Mouse (Mus musculus): Measurements from ENCODE around the gene Cyb561d2. TPM values are rescaled to one million over a fixed set of nuclear protein-coding genes. Genes with fewer than 3 reads are reported as not detected.

Gene Cyb561d2
- polyA plus RNA-seq, 1 experiment from 2014 or later: 21.0 TPM

DNA sequence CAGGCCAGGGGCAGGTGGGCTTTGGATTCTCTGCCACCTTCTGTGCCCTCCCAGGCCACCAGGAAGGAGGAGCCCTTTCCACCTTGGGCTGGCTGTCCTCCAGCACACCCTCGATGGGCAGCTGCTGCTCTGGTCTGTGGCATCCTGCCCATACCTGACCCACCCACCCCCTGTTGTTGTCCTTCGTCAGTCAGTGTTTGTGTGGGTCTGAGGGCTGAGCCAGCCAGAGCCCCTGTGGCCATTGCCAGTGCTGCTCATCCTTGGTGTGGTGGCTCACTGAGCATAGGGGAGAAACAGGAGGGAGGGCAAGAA, 19.6 kb downstream of the Cyb561d2 start:
- Histone ChIP-seq H3K27ac (peak overlapping the region; percentile 68), H3K4me1 (peaks cover 39% of the 10 kb centered on the region), H3K9me3 (no peaks in the 10 kb centered on the region), H3K4me3 (peak overlapping the region; percentile 37; the same call in 1 of the 2 replicates), H3K27me3 (ENCODE audit: poor library complexity, severe bottlenecking) (peaks cover 68% of the 10 kb centered on the region), H3K36me3 (replicated peaks) (no peaks in the 10 kb centered on the region)
- no peak for DNase-seq (ENCODE audit: extremely low spot score, low spot score)
- 42% methylated on average over 2 of the region's 2 CpGs for WGBS

DNA sequence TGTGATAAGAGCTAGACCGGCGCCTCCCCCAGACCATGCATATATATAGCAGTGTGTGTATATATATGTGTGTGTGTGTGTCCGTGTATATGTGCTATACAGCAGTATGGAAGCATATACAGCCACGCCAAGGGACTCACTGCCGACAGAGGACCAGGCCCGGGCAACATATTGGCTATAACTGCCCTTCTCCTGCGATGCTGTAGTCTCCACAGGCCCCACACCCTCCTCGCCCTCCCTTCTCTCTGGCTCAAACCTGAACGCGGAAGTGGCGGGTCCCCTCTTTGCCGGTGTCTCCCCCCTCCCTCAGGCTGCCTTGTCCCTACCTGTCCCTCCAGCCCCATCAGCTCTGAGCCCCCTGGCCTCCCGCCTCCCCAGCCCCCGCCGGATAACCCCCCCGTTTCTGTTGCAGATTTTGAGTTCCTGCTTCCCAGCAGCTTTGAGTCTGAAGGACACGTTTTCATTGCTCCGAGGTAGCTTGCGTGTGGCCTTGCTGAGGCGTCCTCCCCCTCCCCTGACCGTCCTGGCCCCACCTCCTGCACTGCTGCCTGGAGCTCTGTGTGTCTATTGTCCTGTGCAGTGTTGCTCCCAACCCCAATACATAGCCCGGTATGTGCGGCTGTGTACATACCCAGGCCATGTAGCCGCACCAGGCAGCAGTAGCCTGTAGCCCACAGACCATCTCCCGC, 20.1 kb downstream of the Cyb561d2 start:
- Histone ChIP-seq H3K27ac (peak overlapping the region; percentile 68), H3K9me3 (no peaks in the 10 kb centered on the region), H3K36me3 (replicated peaks) (no peaks in the 10 kb centered on the region), H3K4me1 (peaks cover 34% of the 10 kb centered on the region), H3K4me3 (peak overlapping the region; percentile 37), H3K27me3 (ENCODE audit: poor library complexity, severe bottlenecking) (peaks cover 63% of the 10 kb centered on the region)
- whole genome bisulfite sequencing: 24% methylated on average over 25 of the region's 25 CpGs
- DNase-seq (ENCODE audit: extremely low spot score, low spot score): no peak

DNA sequence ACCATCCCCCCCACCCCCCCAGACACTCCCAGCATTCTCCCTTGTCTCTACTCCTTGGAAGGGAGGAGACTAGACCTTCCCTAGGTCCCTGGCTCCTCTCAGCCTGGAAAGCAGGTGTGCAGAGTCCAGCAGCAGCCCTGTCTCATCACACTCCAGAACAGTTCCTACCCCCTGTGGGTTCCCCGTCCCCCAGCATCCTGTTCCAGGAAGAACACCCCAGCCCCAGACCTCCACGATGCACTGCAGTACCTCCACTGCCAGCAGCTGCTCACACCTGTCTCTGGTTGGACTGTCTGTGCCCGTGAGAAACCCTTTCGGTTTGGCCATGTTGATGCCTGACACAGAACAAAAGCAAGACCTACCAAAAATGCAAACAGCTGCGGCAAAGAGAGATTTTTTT, 20.8 kb downstream of the Cyb561d2 start:
- no peak overlapping the region for H3K27ac ChIP-seq
- peaks cover 56% of the 10 kb centered on the region for H3K27me3 ChIP-seq (ENCODE audit: poor library complexity, severe bottlenecking)
- DNase-seq (ENCODE audit: extremely low spot score, low spot score): no peak
- H3K4me3 ChIP-seq: no peak overlapping the region
- H3K9me3 ChIP-seq: no peaks in the 10 kb centered on the region
- H3K36me3 ChIP-seq (replicated peaks): no peaks in the 10 kb centered on the region
- WGBS: 72% methylated on average over 5 of the region's 5 CpGs
- peaks cover 28% of the 10 kb centered on the region for H3K4me1 ChIP-seq

DNA sequence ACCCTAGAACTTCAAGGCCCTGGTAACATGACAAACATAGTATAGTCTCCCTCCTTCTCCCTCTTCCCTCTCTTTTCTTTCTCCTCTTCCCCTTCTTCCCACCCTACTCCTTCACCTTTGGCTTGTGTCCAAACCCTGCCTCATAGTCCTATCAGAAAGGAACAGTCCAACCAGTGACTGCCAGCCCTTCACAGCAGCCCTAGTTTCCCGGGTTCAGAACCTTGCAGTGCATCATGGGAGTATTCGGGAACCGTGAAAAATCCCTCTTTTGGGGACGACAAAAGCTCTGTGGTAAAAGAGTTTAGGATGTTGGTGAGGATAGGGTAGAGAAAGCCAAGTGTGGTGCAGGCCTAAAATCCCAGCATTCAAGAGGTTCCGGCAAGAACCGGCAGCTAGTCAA, 21.7 kb downstream of the Cyb561d2 start:
- 64% methylated on average over 6 of the region's 6 CpGs for WGBS
- H3K27ac ChIP-seq: no peak overlapping the region

DNA sequence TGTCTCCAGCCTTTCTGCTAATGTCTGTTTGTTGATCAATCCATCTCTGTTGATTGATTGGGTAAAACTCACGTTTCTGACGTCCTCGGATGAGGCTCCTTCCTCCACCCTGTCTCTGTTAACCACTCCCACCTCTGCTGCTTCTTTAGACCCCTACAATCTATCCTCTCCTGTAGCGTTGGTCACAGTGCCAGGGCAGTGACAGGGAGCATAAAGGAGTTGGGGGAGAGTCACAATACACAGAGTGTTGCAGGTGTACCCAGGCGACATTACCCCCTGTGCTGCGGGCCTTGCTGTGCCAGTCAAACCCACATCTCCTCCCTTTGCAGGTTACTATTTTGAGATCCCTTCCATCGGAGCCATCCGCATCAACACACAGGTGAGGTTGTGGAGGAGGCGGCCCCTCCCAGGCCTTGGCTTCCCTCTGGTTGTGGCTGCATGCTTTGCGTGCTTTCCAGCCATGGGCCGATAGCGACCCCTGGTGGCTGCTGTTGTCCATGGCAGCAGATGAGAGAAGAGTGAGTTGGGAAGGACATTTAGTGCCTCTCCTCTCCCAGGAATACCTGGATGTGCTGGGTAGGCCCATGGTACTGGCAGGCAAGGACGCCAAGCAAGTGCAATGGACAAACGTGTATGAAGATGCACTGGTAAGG, 27.6 kb downstream of the Cyb561d2 start:
- H3K27ac ChIP-seq: no peak overlapping the region
- WGBS: 25% methylated on average over 14 of the region's 14 CpGs
- peaks cover 48% of the 10 kb centered on the region for H3K4me1 ChIP-seq

More for the DNA sequence above, 21.7 kb downstream of the Cyb561d2 start:
- H3K36me3 ChIP-seq (replicated peaks): no peaks in the 10 kb centered on the region
- no peak overlapping the region for H3K4me3 ChIP-seq
- H3K4me1 ChIP-seq: peaks cover 24% of the 10 kb centered on the region
- no peaks in the 10 kb centered on the region for H3K9me3 ChIP-seq
- no peak for DNase-seq (ENCODE audit: extremely low spot score, low spot score)
- H3K27me3 ChIP-seq (ENCODE audit: poor library complexity, severe bottlenecking): peaks cover 48% of the 10 kb centered on the region

DNA sequence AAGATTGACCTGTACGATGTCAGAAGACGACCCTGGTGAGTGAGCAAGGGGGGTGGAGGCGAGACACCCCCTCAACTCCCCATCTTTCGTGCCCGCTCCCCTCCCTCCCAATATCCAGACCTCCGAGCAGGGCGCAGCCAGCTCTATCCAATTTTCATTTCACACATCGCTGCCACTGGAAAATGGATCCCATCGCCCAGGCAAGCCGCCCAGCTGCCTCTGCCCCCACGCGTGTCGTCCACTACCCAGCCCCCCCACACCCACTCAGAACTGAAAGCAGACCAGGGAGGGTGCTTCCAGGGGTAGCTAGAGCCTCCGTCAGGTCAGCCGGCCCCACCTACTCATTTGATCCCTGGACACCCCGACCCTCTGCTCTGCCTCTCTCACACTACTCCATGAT, 29.7 kb downstream of the Cyb561d2 start:
- no peaks in the 10 kb centered on the region for H3K9me3 ChIP-seq
- H3K4me1 ChIP-seq: peaks cover 63% of the 10 kb centered on the region
- WGBS: 64% methylated on average over 16 of the region's 16 CpGs
- 0 out of 2 replicates have a peak, but pooled peaks cover 1% of the 10 kb centered on the region for H3K27me3 ChIP-seq (ENCODE audit: poor library complexity, severe bottlenecking)
- H3K4me3 ChIP-seq: no peak overlapping the region
- no peak for DNase-seq (ENCODE audit: extremely low spot score, low spot score)
- peak overlapping the region; percentile 71 for H3K27ac ChIP-seq
- no peaks in the 10 kb centered on the region for H3K36me3 ChIP-seq (replicated peaks)

More for the DNA sequence above, 27.6 kb downstream of the Cyb561d2 start:
- Histone ChIP-seq H3K4me3 (no peak overlapping the region; the same call in 1 of the 2 replicates), H3K9me3 (no peaks in the 10 kb centered on the region), H3K27me3 (ENCODE audit: poor library complexity, severe bottlenecking) (0 out of 2 replicates have a peak, but pooled peaks cover 3% of the 10 kb centered on the region), H3K36me3 (replicated peaks) (no peaks in the 10 kb centered on the region)
- DNase-seq (ENCODE audit: extremely low spot score, low spot score): peak; percentile 88

DNA sequence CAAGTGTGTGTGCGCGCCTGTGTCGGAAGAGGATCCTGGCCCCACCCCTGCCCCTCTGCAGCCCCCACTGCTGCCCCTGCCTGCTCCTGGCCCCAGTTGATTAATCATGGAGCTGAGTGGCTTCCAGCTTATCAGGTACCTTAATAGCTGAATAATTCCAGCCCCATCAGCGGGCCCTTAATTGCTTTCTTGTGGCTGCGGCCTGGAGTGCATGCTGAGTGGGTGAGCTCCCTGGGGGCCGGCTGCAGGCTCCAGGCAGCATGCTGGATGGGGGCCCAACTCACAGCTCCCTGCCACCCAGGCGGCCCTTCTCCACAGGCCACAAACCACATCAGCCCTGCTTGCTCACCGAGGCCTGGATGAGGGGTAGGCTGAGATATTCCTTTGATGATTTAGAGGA, 30.6 kb downstream of the Cyb561d2 start:
- Histone ChIP-seq H3K27me3 (ENCODE audit: poor library complexity, severe bottlenecking) (0 out of 2 replicates have a peak, but pooled peaks cover 3% of the 10 kb centered on the region), H3K4me1 (peaks cover 66% of the 10 kb centered on the region)
- WGBS: 67% methylated on average over 8 of the region's 8 CpGs

DNA sequence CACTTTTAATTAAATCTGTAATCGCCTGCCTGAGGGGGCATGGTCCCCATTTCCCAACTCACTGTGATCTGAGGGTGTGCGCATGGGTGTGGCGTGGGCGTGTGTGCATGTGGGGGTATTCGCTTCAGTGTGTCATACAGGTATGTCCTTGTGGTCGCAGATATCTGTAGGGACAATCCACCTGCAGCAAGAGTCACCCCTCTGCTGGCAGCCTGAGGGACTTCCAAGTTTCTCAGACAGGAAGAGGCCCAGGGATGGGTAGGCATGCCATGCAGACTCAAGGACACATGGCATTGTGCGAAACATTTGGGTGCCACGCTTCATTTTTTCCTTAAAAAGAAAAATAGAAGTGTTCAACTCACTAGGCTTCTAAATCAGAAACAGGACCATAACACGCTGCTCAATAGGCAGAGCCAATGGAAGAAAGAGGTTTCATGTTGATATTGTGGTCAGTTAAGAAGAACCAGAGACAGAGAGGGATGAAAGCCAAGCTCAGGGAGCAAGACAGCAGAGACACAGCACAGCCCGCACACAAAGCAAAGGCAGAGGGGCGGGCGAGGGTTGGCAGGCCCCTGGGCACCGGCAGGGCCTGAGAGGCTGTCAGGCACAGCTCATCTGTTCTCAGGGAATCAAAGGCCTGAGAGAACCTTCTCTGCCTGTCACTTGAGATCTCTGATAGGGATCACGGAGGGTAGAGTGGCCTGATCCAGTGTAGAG, 31.5 kb downstream of the Cyb561d2 start:
- H3K4me3 ChIP-seq: no peak overlapping the region
- 87% methylated on average over 14 of the region's 14 CpGs for WGBS
- H3K36me3 ChIP-seq (replicated peaks): no peaks in the 10 kb centered on the region
- H3K4me1 ChIP-seq: peaks cover 67% of the 10 kb centered on the region
- DNase-seq (ENCODE audit: extremely low spot score, low spot score): no peak
- H3K9me3 ChIP-seq: no peaks in the 10 kb centered on the region
- no peak overlapping the region for H3K27ac ChIP-seq
- H3K27me3 ChIP-seq (ENCODE audit: poor library complexity, severe bottlenecking): 0 out of 2 replicates have a peak, but pooled peaks cover 3% of the 10 kb centered on the region

More for the DNA sequence above, 30.6 kb downstream of the Cyb561d2 start:
- H3K4me3 ChIP-seq: no peak overlapping the region
- no peaks in the 10 kb centered on the region for H3K9me3 ChIP-seq
- DNase-seq (ENCODE audit: extremely low spot score, low spot score): no peak
- H3K27ac ChIP-seq: peak overlapping the region; percentile 71
- H3K36me3 ChIP-seq (replicated peaks): no peaks in the 10 kb centered on the region

DNA sequence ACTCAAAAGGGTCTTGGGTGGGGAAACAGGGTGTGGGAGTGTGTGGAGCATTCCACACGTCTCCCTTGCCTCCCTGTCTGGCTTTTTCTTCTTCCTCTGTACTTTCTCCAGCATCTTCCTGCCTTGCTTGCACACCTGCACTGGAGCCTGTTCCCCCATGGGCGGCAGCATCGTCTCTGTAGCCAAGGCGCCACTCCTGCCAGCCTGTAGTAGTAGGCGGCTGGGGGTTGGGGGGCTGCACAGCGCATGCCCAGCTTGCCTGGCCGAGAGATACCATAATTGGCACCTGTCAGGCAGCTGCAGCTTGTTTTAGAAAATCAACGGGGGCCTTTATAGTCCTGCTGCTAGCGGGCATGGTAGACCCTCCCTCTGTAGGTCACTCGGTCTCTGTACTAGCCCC, 33.7 kb downstream of the Cyb561d2 start:
- Histone ChIP-seq H3K4me1 (peaks cover 66% of the 10 kb centered on the region), H3K36me3 (replicated peaks) (no peaks in the 10 kb centered on the region), H3K4me3 (no peak overlapping the region), H3K27me3 (ENCODE audit: poor library complexity, severe bottlenecking) (0 out of 2 replicates have a peak, but pooled peaks cover 3% of the 10 kb centered on the region), H3K9me3 (no peaks in the 10 kb centered on the region), H3K27ac (peak overlapping the region; percentile 54; the same call in 1 of the 2 replicates)
- whole genome bisulfite sequencing: 64% methylated on average over 10 of the region's 10 CpGs
- no peak for DNase-seq (ENCODE audit: extremely low spot score, low spot score)

DNA sequence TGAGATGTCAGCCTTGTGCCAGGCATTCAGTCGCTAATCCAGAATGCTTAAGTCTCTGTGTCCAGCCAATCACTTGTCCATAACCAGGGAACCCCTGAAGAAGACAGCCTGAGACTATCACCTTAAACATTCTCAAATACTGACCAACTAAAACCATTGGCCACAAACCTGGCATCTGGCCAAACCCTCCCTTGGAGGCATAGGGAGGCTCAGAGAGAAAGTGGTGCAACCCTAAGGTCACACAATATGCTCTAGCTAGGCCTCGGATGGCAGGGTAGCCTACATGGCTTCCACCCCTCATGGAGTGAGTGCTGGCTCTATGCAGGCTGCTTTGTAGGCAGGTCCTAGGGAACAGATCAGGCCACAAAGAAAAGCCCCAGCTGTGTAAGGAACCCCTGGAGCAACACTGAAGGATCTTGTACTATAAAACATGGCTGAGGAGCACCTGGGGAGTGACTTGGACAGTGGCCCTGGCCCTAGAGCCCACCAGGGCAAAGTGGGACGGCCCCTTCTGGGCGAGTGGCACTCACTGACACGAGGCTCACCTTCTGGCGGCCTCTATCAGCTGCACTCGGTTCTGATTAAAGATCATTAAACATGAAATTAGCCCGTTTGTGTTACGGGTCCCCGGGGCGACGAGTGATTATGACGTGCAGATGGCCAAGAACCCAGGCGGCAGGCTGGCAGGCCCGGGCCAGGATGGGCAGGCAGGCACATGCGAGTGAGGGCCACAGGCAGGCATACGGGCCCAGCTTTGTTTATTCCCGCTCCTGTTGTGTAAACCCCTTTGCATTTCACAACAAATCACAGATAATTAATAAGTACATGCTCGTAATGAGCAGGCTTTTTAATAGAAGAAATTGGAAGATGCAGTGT, 37.1 kb downstream of the Cyb561d2 start:
- Histone ChIP-seq H3K27ac (peak overlapping the region; percentile 48), H3K27me3 (ENCODE audit: poor library complexity, severe bottlenecking) (0 out of 2 replicates have a peak, but pooled peaks cover 3% of the 10 kb centered on the region), H3K36me3 (replicated peaks) (no peaks in the 10 kb centered on the region), H3K9me3 (no peaks in the 10 kb centered on the region), H3K4me3 (no peak overlapping the region), H3K4me1 (peaks cover 33% of the 10 kb centered on the region)
- 85% methylated on average over 19 of the region's 19 CpGs for WGBS
- no peak for DNase-seq (ENCODE audit: extremely low spot score, low spot score)

DNA sequence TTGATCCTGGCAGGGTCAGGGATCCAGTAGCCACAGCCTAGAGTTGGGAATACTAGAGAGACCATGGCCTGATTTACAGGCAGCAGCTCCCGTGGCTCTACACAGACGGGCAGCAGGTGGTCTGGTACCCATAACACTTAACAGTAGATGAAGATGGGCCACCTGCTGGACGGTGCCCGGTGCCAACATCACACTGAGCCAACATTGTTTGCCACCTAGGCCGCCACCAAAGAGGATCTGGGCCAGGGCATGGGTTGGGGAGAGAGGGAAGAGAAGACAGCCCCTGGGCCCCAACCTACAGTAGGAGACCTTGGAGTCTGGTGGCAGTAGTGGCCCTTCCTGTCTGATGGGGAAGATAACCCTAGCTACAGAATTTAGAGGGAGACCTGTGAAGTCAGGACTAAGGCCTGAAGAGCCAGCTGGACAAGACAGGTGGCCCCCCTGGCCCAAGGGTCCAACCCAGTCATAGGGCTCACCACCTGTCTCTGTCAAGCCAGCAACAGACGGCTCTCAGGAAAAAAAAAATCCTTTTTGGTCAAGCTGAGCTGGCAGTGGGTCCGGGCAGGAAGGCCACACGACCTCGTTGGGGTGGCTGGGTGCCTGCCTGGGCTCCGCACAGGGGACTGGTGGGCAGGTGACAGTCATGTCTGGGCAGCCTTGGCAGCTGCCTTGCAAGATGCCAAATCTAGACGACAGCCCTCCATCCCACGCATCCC, 39.7 kb downstream of the Cyb561d2 start:
- Histone ChIP-seq H3K9me3 (no peaks in the 10 kb centered on the region), H3K4me1 (peaks cover 17% of the 10 kb centered on the region), H3K27ac (no peak overlapping the region), H3K36me3 (replicated peaks) (peaks cover 5% of the 10 kb centered on the region), H3K27me3 (ENCODE audit: poor library complexity, severe bottlenecking) (0 out of 2 replicates have a peak, but pooled peaks cover 2% of the 10 kb centered on the region), H3K4me3 (no peak overlapping the region)
- no peak for DNase-seq (ENCODE audit: extremely low spot score, low spot score)
- 91% methylated on average over 12 of the region's 12 CpGs for WGBS
